In genomic region chr1:69682261-69682660, GRCm38 (mm10) we compare ENCODE assay signal across 25 mouse cellular contexts. TPM values are rescaled to one million over a fixed set of nuclear protein-coding genes. Genes with fewer than 3 reads are reported as not detected.
DNase-seq lines count a peak whose midpoint lies in the region; ATAC-seq and TF ChIP-seq lines count a peak whose summit lies in the region.
"Had no signal": no experiment of that assay in that cellular context is flagged by ENCODE, and none has a peak within 500 bp of the region (broad histone marks: within the 10 kb centered on the region; RNA-seq: fewer than 3 reads in every experiment).

No protein-coding gene starts in this region.

- no peak overlapping the region for H3K9ac ChIP-seq in embryonic facial prominence, embryonic 13.5 days
- no peak overlapping the region; the same call in 1 of the 2 replicates for H3K9ac ChIP-seq in MEL (ENCODE audit: control insufficient read depth, low read depth, low read length, poor library complexity, severe bottlenecking)
- H3K9ac ChIP-seq: forebrain, embryonic 13.5 days; heart, embryonic 13.5 days; hindbrain, embryonic 14.5 days had no signal

- DNase-seq in embryonic facial prominence, embryonic 10.5 days (ENCODE audit: low spot score): no peak
- DNase-seq in MEL (ENCODE audit: low read depth, low spot score): no peak
- DNase-seq in ovary, postnatal 14 days (ENCODE audit: low spot score): no peak
- no peak for DNase-seq in spleen, postnatal 10 days (ENCODE audit: low spot score in 2 of 2)
- DNase-seq: adrenal gland, postnatal 10 days; cerebellum, adult 11 months; cerebellum, adult 2 months; cerebellum, adult 9-11 months; cerebellum, postnatal 25 days; gastrocnemius, postnatal 10 days; gastrocnemius, postnatal 36 days; heart, adult 2 months; heart, postnatal 14 days; heart, postnatal 4 days had no signal

- H3K27ac ChIP-seq in embryonic facial prominence, embryonic 13.5 days: no peak overlapping the region
- H3K27ac ChIP-seq in embryonic facial prominence, embryonic 10.5 days (replicated peaks): no peak overlapping the region
- H3K27ac ChIP-seq in MEL (ENCODE audit: control insufficient read depth, low read depth, low read length): no peak overlapping the region
- H3K27ac ChIP-seq: forebrain, embryonic 10.5 days; forebrain, embryonic 13.5 days; heart, adult 2 months; heart, embryonic 10.5 days; heart, embryonic 13.5 days; hindbrain, embryonic 14.5 days; hindbrain, postnatal 0 days had no signal

- no peak overlapping the region for H3K4me3 ChIP-seq in embryonic facial prominence, embryonic 13.5 days
- no peak overlapping the region for H3K4me3 ChIP-seq in embryonic facial prominence, embryonic 10.5 days
- peak overlapping the region; percentile 48 for H3K4me3 ChIP-seq in megakaryocyte, embryonic 14.5 days (replicated peaks)
- H3K4me3 ChIP-seq in MEL (ENCODE audit: control insufficient read depth in 1 of 2, insufficient read depth in 1 of 2, low read depth in 2 of 2, low read length in 2 of 2): peak overlapping the region; percentile 9 to 13; a peak in 2 of 4 replicates
- H3K4me3 ChIP-seq: forebrain, embryonic 10.5 days; forebrain, embryonic 13.5 days; heart, adult 2 months; heart, embryonic 10.5 days; heart, embryonic 13.5 days had no signal

- no peak for ATAC-seq in embryonic facial prominence, embryonic 13.5 days (ENCODE audit: insufficient number of reproducible peaks, insufficient read depth, low FRiP score, low TSS enrichment, low read depth)
- ATAC-seq in megakaryocyte, adult 5-6 weeks (ENCODE audit: poor library complexity, severe bottlenecking): no peak
- ATAC-seq: forebrain, embryonic 13.5 days; forebrain, embryonic 16.5 days; hindbrain, postnatal 0 days; Patski had no signal

- TF ChIP-seq CTCF in MEL (IDR thresholded peaks at IDR 0.05 in 2 of 3, conservative IDR thresholded peaks at IDR 0.05 in 1 of 3; ENCODE audit: control insufficient read depth in 1 of 3, insufficient read depth in 1 of 3, low read depth in 2 of 3, low read length in 3 of 3, poor library complexity in 1 of 3, severe bottlenecking in 1 of 3): no peak

- no peak for TF ChIP-seq POLR2A in MEL (IDR thresholded peaks at IDR 0.05; ENCODE audit: control insufficient read depth in 1 of 2, insufficient read depth in 1 of 2, low read depth in 1 of 2, low read length in 2 of 2, poor library complexity in 1 of 2)

- H3K9me3 ChIP-seq in embryonic facial prominence, embryonic 13.5 days: no peaks in the 10 kb centered on the region
- H3K9me3 ChIP-seq in embryonic facial prominence, embryonic 10.5 days: no peaks in the 10 kb centered on the region
- no peaks in the 10 kb centered on the region for H3K9me3 ChIP-seq in megakaryocyte, embryonic 14.5 days
- H3K9me3 ChIP-seq in MEL (replicated peaks; ENCODE audit: insufficient read depth, low read length): no peaks in the 10 kb centered on the region
- H3K9me3 ChIP-seq: forebrain, embryonic 10.5 days; forebrain, embryonic 13.5 days; heart, embryonic 10.5 days; heart, embryonic 13.5 days had no signal

- H3K4me1 ChIP-seq in embryonic facial prominence, embryonic 13.5 days: 0 out of 2 replicates have a peak, but pooled peaks cover 6% of the 10 kb centered on the region
- peaks cover 9% of the 10 kb centered on the region for H3K4me1 ChIP-seq in embryonic facial prominence, embryonic 10.5 days
- H3K4me1 ChIP-seq in megakaryocyte, embryonic 14.5 days: peaks cover 57% of the 10 kb centered on the region
- peaks cover 0 to 3% of the 10 kb centered on the region in 2 experiments; a peak in 3 of 4 replicates for H3K4me1 ChIP-seq in MEL (ENCODE audit: control insufficient read depth in 1 of 2, insufficient read depth in 2 of 2, low read length in 2 of 2)

- no peaks in the 10 kb centered on the region for H3K36me3 ChIP-seq in embryonic facial prominence, embryonic 13.5 days
- no peaks in the 10 kb centered on the region for H3K36me3 ChIP-seq in embryonic facial prominence, embryonic 10.5 days (replicated peaks)
- H3K36me3 ChIP-seq in megakaryocyte, embryonic 14.5 days (replicated peaks; ENCODE audit: low read length): peaks cover 8% of the 10 kb centered on the region
- H3K36me3 ChIP-seq in MEL (ENCODE audit: control insufficient read depth in 1 of 2, insufficient read depth in 2 of 2, low read length in 2 of 2): peaks cover 0 to 10% of the 10 kb centered on the region in 2 experiments; a peak in 2 of 4 replicates
- H3K36me3 ChIP-seq: forebrain, embryonic 10.5 days; heart, embryonic 10.5 days; heart, embryonic 13.5 days had no signal

- 62% methylated on average over 3 of the region's 3 CpGs for WGBS in embryonic facial prominence, embryonic 13.5 days
- 74% methylated on average over 3 of the region's 3 CpGs for WGBS in embryonic facial prominence, embryonic 10.5 days

- no peaks in the 10 kb centered on the region for H3K27me3 ChIP-seq in embryonic facial prominence, embryonic 13.5 days
- no peaks in the 10 kb centered on the region for H3K27me3 ChIP-seq in embryonic facial prominence, embryonic 10.5 days (replicated peaks; ENCODE audit: low read depth, poor library complexity, severe bottlenecking)
- no peaks in the 10 kb centered on the region for H3K27me3 ChIP-seq in megakaryocyte, embryonic 14.5 days (replicated peaks)
- no peaks in the 10 kb centered on the region for H3K27me3 ChIP-seq in MEL (ENCODE audit: control insufficient read depth in 1 of 2, insufficient read depth in 2 of 2, low read length in 2 of 2)
- H3K27me3 ChIP-seq: forebrain, embryonic 13.5 days; heart, embryonic 13.5 days; Patski had no signal

- TF ChIP-seq RAD21 in MEL (IDR thresholded peaks at IDR 0.05; ENCODE audit: low read depth, low read length): no peak

- no peak for TF ChIP-seq EP300 in MEL (IDR thresholded peaks at IDR 0.05; ENCODE audit: low read depth in 1 of 2, low read length in 2 of 2)

- peak overlapping the region; percentile 9; the same call in 1 of the 2 replicates for H3K4me2 ChIP-seq in embryonic facial prominence, embryonic 13.5 days
- H3K4me2 ChIP-seq: forebrain, embryonic 13.5 days; heart, embryonic 13.5 days; hindbrain, embryonic 14.5 days had no signal

- peaks cover 9% of the 10 kb centered on the region for H3K79me2 ChIP-seq in MEL (ENCODE audit: control insufficient read depth, insufficient read depth, low read length, poor library complexity)

TF ChIP-seq in MEL, 35 proteins besides CTCF, POLR2A, EP300 and RAD21:
- TF ChIP-seq USF1 (IDR thresholded peaks at IDR 0.05; ENCODE audit: low read depth, low read length) (no peak), GATA1 (IDR thresholded peaks at IDR 0.05; ENCODE audit: low read depth, low read length) (0 out of 2 replicates have a peak, but pooled peaks have one; percentile 39)

RNA-seq across cellular contexts. Expression of gene Ikzf2, which starts 4.8 kb away (rescaled TPM):
- 9.0 and 9.6 TPM in 2 replicates for polyA plus RNA-seq in embryonic facial prominence, embryonic 13.5 days (2015; fragmentation: Nextera tagmentation; extraction: Ambion mirVana)
- polyA plus RNA-seq in embryonic facial prominence, embryonic 10.5 days (2016; fragmentation: Nextera tagmentation; extraction: Ambion mirVana): 7.5 and 9.1 TPM in 2 replicates
- polyA plus RNA-seq in megakaryocyte, embryonic 14.5 days (2012; ENCODE audit: insufficient read depth, low replicate concordance): 1.7 TPM in 1 of 2 replicates, not detected in the other
- total RNA-seq in megakaryocyte, adult 5-6 weeks (2015): 6.7 and 10.8 TPM in 2 replicates
- total RNA-seq in megakaryocyte, adult 5-6 weeks (2017): 6.8 and 8.8 TPM in 2 replicates
- total RNA-seq in MEL (2012; rRNA removed): 5.6 and 6.4 TPM in 2 replicates
- polyA plus RNA-seq in MEL (2012; ENCODE audit: insufficient read depth in 1 of 2, insufficient read length in 2 of 2, low read depth in 1 of 2, low replicate concordance in 2 of 2, missing spikeins in 1 of 2): 1 to 10 TPM in 1 of 2 experiments, not detected in 1; 2.9 TPM

Comparison
In these comparisons a context has a peak if more than half of its experiments do, and no peak if none do; other contexts are left out.
1. H3K4me3 ChIP-seq: peak in megakaryocyte, embryonic 14.5 days (single experiment) and MEL (2 of 2); none in embryonic facial prominence, embryonic 13.5 days (single experiment) and embryonic facial prominence, embryonic 10.5 days (single experiment).